Mouse (Mus musculus) liver, embryonic 15.5 days (tissue): ENCODE data around the gene Trim66. TPM values are rescaled to one million over a fixed set of nuclear protein-coding genes. Genes with fewer than 3 reads are reported as not detected.
A peak's percentile ranks its signal among the peaks of the same experiment; 100 is the strongest.

Experiments
- ATAC-seq: fragments of 200-750 bp; cut with Nextera tagmentation; 2 replicates; pipeline ENCODE4 v1.8.0; 2017; ENCODE audit warnings: moderate number of reproducible peaks, mild to moderate bottlenecking, moderate library complexity; ENCODE audit not compliant: insufficient read depth
- H3K27ac ChIP-seq: fragments of 300-500 bp; sonication (generic); replicated peaks from 2 replicates; pipeline ENCODE4 v1.5.1; 2015; ENCODE audit warnings: mild to moderate bottlenecking, inconsistent platforms
- H3K27me3 ChIP-seq: fragments of 300-500 bp; sonication (generic); 2 replicates; pipeline ENCODE4 v1.6.1; 2015; ENCODE audit warnings: mild to moderate bottlenecking, inconsistent platforms
- H3K36me3 ChIP-seq: fragments of 300-500 bp; sonication (generic); replicated peaks from 2 replicates; pipeline ENCODE4 v1.6.1; 2015; ENCODE audit warnings: moderate library complexity, mild to moderate bottlenecking, inconsistent platforms
- H3K4me1 ChIP-seq: fragments of 300-500 bp; sonication (generic); replicated peaks from 2 replicates; pipeline ENCODE4 v1.6.1; 2015; ENCODE audit warnings: inconsistent platforms
- H3K4me2 ChIP-seq: fragments of 300-500 bp; sonication (generic); 2 replicates; pipeline ENCODE4 v1.6.1; 2015; ENCODE audit warnings: moderate library complexity, mild to moderate bottlenecking, inconsistent platforms
- H3K4me3 ChIP-seq: fragments of 300-500 bp; sonication (generic); replicated peaks from 2 replicates; pipeline ENCODE4 v1.5.1; 2015; ENCODE audit warnings: mild to moderate bottlenecking, inconsistent platforms
- H3K9ac ChIP-seq: fragments of 300-500 bp; sonication (generic); 2 replicates; pipeline ENCODE4 v1.6.1; 2015; ENCODE audit warnings: moderate library complexity, mild to moderate bottlenecking, inconsistent platforms
- H3K9me3 ChIP-seq: fragments of 300-500 bp; sonication (generic); replicated peaks from 2 replicates; pipeline ENCODE4 v1.6.1; 2016; ENCODE audit warnings: inconsistent platforms
- WGBS: fragments of 180-500 bp; shearing (Covaris S2); methylation state at CpG from one replicate; pipeline ENCODE4 v1.1.7; 2015; ENCODE audit warnings: mixed read lengths; ENCODE audit not compliant: insufficient replicate concordance; 5-methylcytosine and 5-hydroxymethylcytosine counted together
- polyA plus RNA-seq: library from polyadenylated mRNA; unstranded; fragments of >200 nt; fragmentation: Nextera tagmentation; extraction: Ambion mirVana; gene quantifications from 2 replicates; pipeline ENCODE4 v1.2.1, GENCODE M21; 2015

Trim66 gene
- polyA plus RNA-seq, 1 experiment from 2014 or later: not detected

GRCm38 (mm10) chr7:109454856-109455255, 53.1 kb downstream of the Trim66 start:
- no peak overlapping the region for H3K4me3 ChIP-seq
- H3K9ac ChIP-seq: no peak overlapping the region
- no peaks in the 10 kb centered on the region for H3K9me3 ChIP-seq
- no peak overlapping the region for H3K4me2 ChIP-seq
- no peak for ATAC-seq
- peaks cover 3% of the 10 kb centered on the region; the same call in 1 of the 2 replicates for H3K4me1 ChIP-seq
- no peaks in the 10 kb centered on the region for H3K27me3 ChIP-seq
- no peaks in the 10 kb centered on the region for H3K36me3 ChIP-seq
- WGBS: 67% methylated on average over 9 of the region's 9 CpGs
- no peak overlapping the region for H3K27ac ChIP-seq

GRCm38 (mm10) chr7:109448060-109448459, 59.9 kb downstream of the Trim66 start:
- no peaks in the 10 kb centered on the region for H3K9me3 ChIP-seq
- no peaks in the 10 kb centered on the region for H3K4me1 ChIP-seq
- no peak overlapping the region for H3K4me2 ChIP-seq
- no peak for ATAC-seq
- no peak overlapping the region for H3K9ac ChIP-seq
- no peak overlapping the region for H3K27ac ChIP-seq
- H3K27me3 ChIP-seq: no peaks in the 10 kb centered on the region
- H3K36me3 ChIP-seq: no peaks in the 10 kb centered on the region
- 57% methylated on average over 2 of the region's 2 CpGs for WGBS
- no peak overlapping the region for H3K4me3 ChIP-seq

GRCm38 (mm10) chr7:109445012-109445411, 62.9 kb downstream of the Trim66 start:
- no peaks in the 10 kb centered on the region for H3K36me3 ChIP-seq
- ATAC-seq: no peak
- H3K4me2 ChIP-seq: no peak overlapping the region
- H3K27ac ChIP-seq: no peak overlapping the region
- H3K27me3 ChIP-seq: peaks cover 15% of the 10 kb centered on the region
- no peaks in the 10 kb centered on the region for H3K9me3 ChIP-seq
- H3K4me1 ChIP-seq: no peaks in the 10 kb centered on the region
- H3K9ac ChIP-seq: no peak overlapping the region
- no peak overlapping the region for H3K4me3 ChIP-seq
- WGBS: 10% methylated on average over 6 of the region's 6 CpGs

GRCm38 (mm10) chr7:109442739-109443138, 65.2 kb downstream of the Trim66 start:
- Histone ChIP-seq H3K36me3 (no peaks in the 10 kb centered on the region), H3K4me1 (0 out of 2 replicates have a peak, but pooled peaks cover 9% of the 10 kb centered on the region), H3K4me3 (no peak overlapping the region), H3K27ac (no peak overlapping the region), H3K27me3 (peaks cover 38% of the 10 kb centered on the region), H3K4me2 (no peak overlapping the region), H3K9me3 (no peaks in the 10 kb centered on the region), H3K9ac (no peak overlapping the region)
- ATAC-seq: no peak
- 64% methylated on average over 5 of the region's 5 CpGs for WGBS

GRCm38 (mm10) chr7:109440697-109441269, 67.2 kb downstream of the Trim66 start:
- H3K4me1 ChIP-seq: 0 out of 2 replicates have a peak, but pooled peaks cover 9% of the 10 kb centered on the region
- WGBS: 73% methylated on average over 9 of the region's 9 CpGs
- H3K4me2 ChIP-seq: no peak overlapping the region
- H3K36me3 ChIP-seq: no peaks in the 10 kb centered on the region
- no peak overlapping the region for H3K4me3 ChIP-seq
- no peak for ATAC-seq
- H3K27me3 ChIP-seq: peaks cover 53% of the 10 kb centered on the region
- H3K9me3 ChIP-seq: no peaks in the 10 kb centered on the region
- no peak overlapping the region for H3K9ac ChIP-seq
- H3K27ac ChIP-seq: no peak overlapping the region

- peaks cover 53% of the 10 kb centered on the region for H3K27me3 ChIP-seq
- 2% methylated on average over 62 of the region's 62 CpGs for WGBS
- H3K4me1 ChIP-seq: 0 out of 2 replicates have a peak, but pooled peaks cover 9% of the 10 kb centered on the region
- H3K36me3 ChIP-seq: no peaks in the 10 kb centered on the region
- H3K4me3 ChIP-seq: peak within 1 kb of the TSS; percentile 32
- H3K9me3 ChIP-seq: no peaks in the 10 kb centered on the region
- H3K4me2 ChIP-seq: peak within 1 kb of the TSS; percentile 58
- no peak for ATAC-seq
- H3K9ac ChIP-seq: no peak within 1 kb of the TSS
- H3K27ac ChIP-seq: no peak within 1 kb of the TSS
These were observed 68.9 kb downstream of the Trim66 start, which contains the start of gene Stk33 for GRCm38 (mm10) chr7:109438781-109439591. Gene Stk33, minus strand, starts transcription at chr7:109439081.

- Histone ChIP-seq H3K27me3 (peaks cover 4% of the 10 kb centered on the region; the same call in 1 of the 2 replicates), H3K4me2 (no peak overlapping the region), H3K4me3 (no peak overlapping the region), H3K27ac (no peak overlapping the region), H3K9ac (no peak overlapping the region), H3K36me3 (no peaks in the 10 kb centered on the region), H3K9me3 (no peaks in the 10 kb centered on the region), H3K4me1 (no peaks in the 10 kb centered on the region)
- WGBS: 37% methylated on average over 3 of the region's 3 CpGs
- no peak for ATAC-seq
These were observed 83.3 kb downstream of the Trim66 start for GRCm38 (mm10) chr7:109424422-109425159.

- Histone ChIP-seq H3K27me3 (peaks cover 4% of the 10 kb centered on the region; the same call in 1 of the 2 replicates), H3K4me1 (no peaks in the 10 kb centered on the region), H3K9me3 (no peaks in the 10 kb centered on the region), H3K4me3 (no peak overlapping the region), H3K36me3 (no peaks in the 10 kb centered on the region), H3K27ac (no peak overlapping the region), H3K9ac (no peak overlapping the region), H3K4me2 (no peak overlapping the region)
- no peak for ATAC-seq
- WGBS: 62% methylated on average over 8 of the region's 8 CpGs
These were observed 85.1 kb downstream of the Trim66 start for GRCm38 (mm10) chr7:109422803-109423202.

- no peak for ATAC-seq
- WGBS: 47% methylated on average over 7 of the region's 7 CpGs
- no peak overlapping the region for H3K27ac ChIP-seq
- H3K4me3 ChIP-seq: no peak overlapping the region
- no peaks in the 10 kb centered on the region for H3K27me3 ChIP-seq
- H3K4me1 ChIP-seq: no peaks in the 10 kb centered on the region
- no peak overlapping the region for H3K4me2 ChIP-seq
- H3K36me3 ChIP-seq: no peaks in the 10 kb centered on the region
- no peaks in the 10 kb centered on the region for H3K9me3 ChIP-seq
- no peak overlapping the region for H3K9ac ChIP-seq
These were observed 102.4 kb downstream of the Trim66 start for GRCm38 (mm10) chr7:109405491-109405890.

GRCm38 (mm10) chr7:109399299-109399698, 108.6 kb downstream of the Trim66 start:
- Histone ChIP-seq H3K4me2 (no peak overlapping the region), H3K27ac (no peak overlapping the region), H3K4me3 (no peak overlapping the region), H3K27me3 (no peaks in the 10 kb centered on the region), H3K36me3 (no peaks in the 10 kb centered on the region), H3K9me3 (no peaks in the 10 kb centered on the region), H3K9ac (no peak overlapping the region), H3K4me1 (no peaks in the 10 kb centered on the region)
- no peak for ATAC-seq
- 40% methylated on average over 3 of the region's 3 CpGs for WGBS
